Mouse (Mus musculus): Measurements from ENCODE around the gene Kdm5b.
"Not testable (repeated sequence)": the region's sequence is repeated elsewhere in the genome, so short reads cannot be mapped to it uniquely, and the experiment has no call there.

GRCm38 (mm10) chr1:134533710-134534109 is 26.3 kb upstream of the Kdm5b start:
- TF ChIP-seq POLR2A (IDR thresholded peaks at IDR 0.05; ENCODE audit: borderline replicate concordance, control insufficient read depth, low read depth, low read length); CTCF (IDR thresholded peaks at IDR 0.05; ENCODE audit: control insufficient read depth, insufficient read depth, low read length): not testable (repeated sequence)

Data from bone marrow, adult 2 months (tissue).